Mouse (Mus musculus) kidney, postnatal 0 days (tissue): ENCODE data around the gene Zbtb3. TPM values are rescaled to one million over a fixed set of nuclear protein-coding genes. Genes with fewer than 3 reads are reported as not detected.

ENCODE experiments used
- ATAC-seq: fragments of 200-750 bp; cut with Nextera tagmentation; replicated peaks from 2 replicates; pipeline ENCODE4 v1.8.0; 2017; ENCODE audit warnings: low read depth, moderate number of reproducible peaks, moderate TSS enrichment, moderate library complexity; ENCODE audit not compliant: low FRiP score
- DNase-seq: peaks from one replicate; pipeline ENCODE4 v3.0.0-alpha.2; 2016; ENCODE audit warnings: low spot score
- H3K27ac ChIP-seq: fragments of 300-500 bp; sonication (generic); 2 replicates; pipeline ENCODE4 v1.5.1; 2014; ENCODE audit warnings: mild to moderate bottlenecking
- H3K27me3 ChIP-seq: fragments of 300-500 bp; sonication (generic); 2 replicates; pipeline ENCODE4 v1.6.1; 2014; ENCODE audit warnings: low read length, mixed read lengths; ENCODE audit not compliant: insufficient read depth
- H3K36me3 ChIP-seq: fragments of 300-500 bp; sonication (generic); 2 replicates; pipeline ENCODE4 v1.6.1; 2014; ENCODE audit warnings: low read length, mixed read lengths; ENCODE audit not compliant: insufficient read depth
- H3K4me1 ChIP-seq: fragments of 300-500 bp; sonication (generic); replicated peaks from 2 replicates; pipeline ENCODE4 v1.6.1; 2014; ENCODE audit warnings: antibody characterized with exemption, low read length, mixed read lengths; ENCODE audit not compliant: insufficient read depth
- H3K4me2 ChIP-seq: fragments of 300-500 bp; sonication (generic); 2 replicates; pipeline ENCODE4 v1.6.1; 2014; ENCODE audit warnings: mild to moderate bottlenecking, low read length, moderate library complexity, mixed read lengths
- H3K4me3 ChIP-seq: fragments of 300-500 bp; sonication (generic); replicated peaks from 2 replicates; pipeline ENCODE4 v1.5.1; 2014; ENCODE audit warnings: low read depth, low read length
- H3K9ac ChIP-seq: fragments of 300-500 bp; sonication (generic); 2 replicates; pipeline ENCODE4 v1.6.1; 2014; ENCODE audit warnings: low read depth, low read length
- H3K9me3 ChIP-seq: fragments of 300-500 bp; sonication (generic); replicated peaks from 2 replicates; pipeline ENCODE4 v1.6.1; 2016; ENCODE audit warnings: low read length, inconsistent platforms, mixed read lengths
- CTCF ChIP-seq: IDR thresholded peaks from 2 replicates; pipeline ENCODE4 v1.5.1; 2016; ENCODE audit warnings: antibody characterized with exemption, low read depth, mild to moderate bottlenecking, moderate library complexity
- WGBS: fragments of 180-500 bp; shearing (Covaris S2); extraction: QIAGEN DNeasy Blood & Tissue Kit; methylation state at CpG from one replicate; pipeline ENCODE4 v1.1.7; 2014; 5-methylcytosine and 5-hydroxymethylcytosine counted together
- polyA plus RNA-seq: library from polyadenylated mRNA; unstranded; fragments of >200 nt; fragmentation: Nextera tagmentation; extraction: Ambion mirVana; gene quantifications from 2 replicates; pipeline ENCODE4 v1.2.1, GENCODE M21; 2015

Gene Zbtb3
- polyA plus RNA-seq, 1 experiment from 2014 or later: 3.6 TPM

DNA sequence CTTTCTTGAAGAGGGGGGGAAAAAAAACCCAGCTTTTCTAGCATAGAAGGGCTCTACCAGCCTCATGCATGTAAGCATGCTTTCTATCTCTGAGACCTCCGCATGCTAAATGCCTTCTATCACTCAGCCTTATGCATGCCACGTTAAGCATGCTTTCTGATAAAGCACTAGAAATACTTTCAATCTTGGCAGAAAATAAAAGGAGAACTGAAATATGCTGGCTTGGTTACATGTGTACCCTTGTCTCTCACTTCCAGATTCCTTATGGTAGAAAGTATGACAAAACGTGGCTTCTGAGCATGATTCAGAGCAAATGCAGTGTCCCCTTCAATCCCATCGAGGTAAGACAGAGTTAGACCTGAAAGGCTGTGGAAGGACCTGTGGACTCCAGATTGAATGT lies 39.1 kb upstream of the Zbtb3 start:
- DNase-seq (no peak), ATAC-seq (no peak)
- H3K4me3 ChIP-seq: no peak overlapping the region
- TF ChIP-seq CTCF: no peak
- no peak overlapping the region for H3K4me2 ChIP-seq
- H3K36me3 ChIP-seq: peaks cover 61% of the 10 kb centered on the region
- peaks cover 1% of the 10 kb centered on the region for H3K4me1 ChIP-seq
- H3K9me3 ChIP-seq: no peaks in the 10 kb centered on the region
- H3K9ac ChIP-seq: no peak overlapping the region
- no peaks in the 10 kb centered on the region for H3K27me3 ChIP-seq
- H3K27ac ChIP-seq: no peak overlapping the region
- WGBS: 96% methylated on average over 4 of the region's 4 CpGs

DNA sequence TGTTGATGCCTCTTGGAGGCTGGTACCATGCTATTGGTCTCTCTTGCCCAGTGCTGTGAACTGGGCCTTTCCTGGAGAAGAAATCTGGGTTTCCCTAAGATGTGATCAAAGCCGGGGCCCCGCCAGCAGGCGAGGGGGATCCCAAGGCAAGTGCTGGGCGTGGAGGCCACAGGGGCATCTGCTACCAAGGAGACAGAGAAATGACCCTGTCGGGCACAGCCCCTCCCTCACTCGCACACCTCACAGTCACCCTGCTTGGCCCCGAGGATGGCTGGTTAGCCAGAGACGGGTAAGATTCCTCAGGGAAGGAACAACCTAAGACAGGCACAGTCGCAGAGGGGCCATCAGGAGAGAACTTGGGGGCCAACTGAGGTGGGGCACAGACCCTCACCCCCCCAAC lies 36.8 kb upstream of the Zbtb3 start:
- no peak for ATAC-seq
- no peaks in the 10 kb centered on the region for H3K4me1 ChIP-seq
- no peak for TF ChIP-seq CTCF
- DNase-seq: no peak
- peaks cover 71% of the 10 kb centered on the region for H3K36me3 ChIP-seq
- no peak overlapping the region for H3K4me2 ChIP-seq
- no peaks in the 10 kb centered on the region for H3K27me3 ChIP-seq
- no peak overlapping the region for H3K27ac ChIP-seq
- no peak overlapping the region for H3K4me3 ChIP-seq
- WGBS: 99% methylated on average over 9 of the region's 9 CpGs
- H3K9ac ChIP-seq: no peak overlapping the region
- H3K9me3 ChIP-seq: no peaks in the 10 kb centered on the region

DNA sequence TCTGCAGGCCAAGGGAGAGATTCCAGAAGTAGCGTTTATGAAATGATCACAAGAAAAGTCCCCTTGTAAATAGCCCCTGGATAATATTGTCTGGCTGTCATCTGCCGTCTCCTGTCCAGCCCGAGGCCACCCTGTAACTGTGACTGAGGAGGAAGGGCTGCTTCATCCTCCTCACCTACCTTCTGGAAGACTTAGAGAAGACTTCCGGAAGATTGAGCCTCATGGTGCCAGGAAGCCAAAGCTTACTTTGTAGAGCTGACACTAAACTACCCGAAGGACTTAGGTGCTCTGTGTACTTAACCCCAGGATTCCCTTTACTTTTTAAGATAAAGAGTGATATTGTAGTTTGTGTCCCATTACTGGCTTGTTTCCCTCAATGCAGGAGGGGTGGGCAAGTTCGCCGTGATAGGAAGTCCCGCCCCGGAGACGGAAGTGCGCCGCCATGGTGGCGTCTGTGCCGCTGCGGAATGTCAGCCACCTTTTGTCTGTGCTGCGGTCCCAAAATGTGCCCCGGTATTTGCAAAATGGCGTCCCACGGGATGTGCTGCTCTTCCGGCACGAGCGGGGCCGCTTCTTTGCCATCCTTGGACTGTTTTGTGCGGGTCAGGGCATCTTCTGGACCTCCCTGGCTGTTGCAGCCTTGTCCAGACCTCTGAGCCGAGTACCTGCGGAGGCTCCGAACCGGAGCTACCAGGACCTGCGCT lies 31.6 kb upstream of the Zbtb3 start, which contains the start of gene Tmem223:
TSS of gene Tmem223 (plus strand) at position 430 of the 704 bp plus-strand sequence.
- ATAC-seq (peak; percentile 35), DNase-seq (peak; percentile 90)
- WGBS: 24% methylated on average over 29 of the region's 29 CpGs
- Histone ChIP-seq H3K9ac (peak within 1 kb of the TSS; percentile 94), H3K4me1 (peaks cover 14% of the 10 kb centered on the region; the same call in 1 of the 2 replicates), H3K4me2 (peak within 1 kb of the TSS; percentile 74), H3K27ac (peak within 1 kb of the TSS; percentile 87), H3K36me3 (peaks cover 38% of the 10 kb centered on the region), H3K27me3 (no peaks in the 10 kb centered on the region), H3K9me3 (no peaks in the 10 kb centered on the region), H3K4me3 (peak within 1 kb of the TSS; percentile 71)
- TF ChIP-seq CTCF: peak; percentile 12; the same call in 1 of the 2 replicates

DNA sequence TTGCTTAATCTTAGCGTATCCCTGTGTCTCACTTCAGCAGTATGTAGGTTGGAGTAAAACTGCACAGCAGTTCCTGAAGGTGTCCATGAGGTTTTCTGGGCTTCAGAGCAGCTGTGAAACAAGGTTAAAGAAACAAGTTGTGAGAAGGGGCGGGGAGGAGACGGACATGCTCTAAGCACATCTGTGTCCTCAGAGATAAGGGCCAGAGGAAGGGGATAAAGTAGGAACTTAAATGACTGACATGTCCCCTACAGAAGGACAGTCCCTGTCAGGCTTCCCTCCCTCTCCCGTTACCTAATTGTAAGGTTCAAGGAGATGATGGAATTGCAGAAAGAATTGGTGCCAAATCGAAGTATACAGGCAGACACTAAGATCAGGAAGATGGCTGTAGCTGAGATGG lies 29.4 kb upstream of the Zbtb3 start:
- 74% methylated on average over 5 of the region's 5 CpGs for WGBS

DNA sequence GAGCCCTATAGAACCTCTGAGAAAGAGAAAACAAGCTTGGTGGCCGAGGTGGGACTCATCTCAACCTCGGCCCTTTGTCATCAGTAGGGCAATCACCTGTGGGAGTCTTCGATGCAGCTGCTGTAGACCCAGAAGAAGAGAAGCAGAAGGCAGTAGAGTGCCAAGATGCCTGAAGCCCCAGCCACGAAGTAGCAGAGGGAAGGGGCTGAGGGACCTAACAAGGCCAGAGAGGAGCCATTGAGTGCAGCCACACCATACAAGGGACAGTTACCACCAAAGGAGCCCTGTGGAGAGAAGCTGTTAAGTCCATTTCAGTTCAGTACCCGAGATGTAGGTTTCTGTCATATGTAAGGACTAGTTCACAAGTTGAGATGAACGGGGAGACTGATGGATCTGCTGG lies 28.9 kb upstream of the Zbtb3 start:
- H3K4me1 ChIP-seq: peaks cover 14% of the 10 kb centered on the region; the same call in 1 of the 2 replicates
- 46% methylated on average over 6 of the region's 6 CpGs for WGBS
- peak overlapping the region; percentile 93 for H3K4me2 ChIP-seq
- no peaks in the 10 kb centered on the region for H3K9me3 ChIP-seq
- ATAC-seq (no peak), DNase-seq (no peak)
- no peaks in the 10 kb centered on the region for H3K27me3 ChIP-seq
- no peak for TF ChIP-seq CTCF
- H3K36me3 ChIP-seq: peaks cover 17% of the 10 kb centered on the region
- H3K4me3 ChIP-seq: peak overlapping the region; percentile 73
- H3K9ac ChIP-seq: peak overlapping the region; percentile 94; the same call in 1 of the 2 replicates
- H3K27ac ChIP-seq: peak overlapping the region; percentile 97; the same call in 1 of the 2 replicates

More for the DNA sequence above, 29.4 kb upstream of the Zbtb3 start:
- DNase-seq: no peak
- Histone ChIP-seq H3K9ac (peak overlapping the region; percentile 94; the same call in 1 of the 2 replicates), H3K4me1 (peaks cover 14% of the 10 kb centered on the region; the same call in 1 of the 2 replicates), H3K4me2 (peak overlapping the region; percentile 93), H3K27me3 (no peaks in the 10 kb centered on the region), H3K27ac (peak overlapping the region; percentile 97; the same call in 1 of the 2 replicates), H3K9me3 (no peaks in the 10 kb centered on the region), H3K4me3 (peak overlapping the region; percentile 73; the same call in 1 of the 2 replicates), H3K36me3 (peaks cover 17% of the 10 kb centered on the region)
- TF ChIP-seq CTCF: no peak
- ATAC-seq: no peak

DNA sequence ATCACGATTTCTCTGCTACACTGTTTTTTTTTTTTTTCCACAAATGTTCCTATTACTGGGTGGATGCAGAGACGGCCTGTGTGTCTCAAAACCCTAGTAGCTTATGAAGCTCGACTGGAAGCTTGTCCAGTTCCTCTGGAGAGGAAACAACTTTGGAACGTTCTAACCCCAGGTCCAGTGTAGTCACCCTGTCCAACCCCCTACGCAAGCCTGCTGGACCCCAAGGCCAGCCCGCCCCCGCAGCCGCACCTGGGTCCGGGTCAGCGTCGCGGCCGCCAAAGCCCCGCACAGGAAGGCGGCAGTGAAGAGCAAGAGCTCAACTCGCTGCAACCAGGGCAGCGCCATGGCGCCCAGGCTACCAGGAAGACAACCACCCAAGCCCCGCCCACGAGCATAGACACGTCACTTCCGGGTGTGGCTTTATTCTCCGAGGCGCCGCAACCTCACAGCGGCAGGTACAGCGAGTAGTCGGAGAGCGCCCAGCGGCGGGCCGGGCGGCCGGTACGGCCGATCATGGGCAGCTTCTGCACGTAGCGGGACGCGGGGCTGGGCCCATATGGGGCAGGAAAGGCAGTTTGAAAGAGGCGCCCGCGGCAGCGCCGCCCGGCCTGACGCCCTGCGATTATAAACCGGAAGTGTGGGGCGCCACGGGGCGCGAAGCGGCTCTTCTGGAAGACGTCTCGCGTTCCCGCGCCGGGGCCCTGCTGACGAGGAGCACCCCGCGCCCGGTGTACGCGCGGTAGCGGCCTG lies 28.1 kb upstream of the Zbtb3 start, which contains the start of gene Tmem179b:
TSS of gene Tmem179b (minus strand) at position 382 of the 750 bp plus-strand sequence.
- Histone ChIP-seq H3K4me1 (peaks cover 14% of the 10 kb centered on the region; the same call in 1 of the 2 replicates), H3K27me3 (no peaks in the 10 kb centered on the region), H3K9ac (peak within 1 kb of the TSS; percentile 94), H3K4me3 (peak within 1 kb of the TSS; percentile 73), H3K27ac (peak within 1 kb of the TSS; percentile 97), H3K36me3 (peaks cover 13% of the 10 kb centered on the region), H3K9me3 (no peaks in the 10 kb centered on the region), H3K4me2 (peak within 1 kb of the TSS; percentile 93)
- under 1% methylated on average over 65 of the region's 68 CpGs for WGBS
- peak; percentile 96 for DNase-seq
- 0 out of 2 replicates have a peak, but pooled peaks have one; percentile 8 for TF ChIP-seq CTCF
- ATAC-seq: peak; percentile 86
